Mouse (Mus musculus) frontal cortex, adult (tissue): ENCODE measurements around the gene Nup43.
A peak's percentile ranks its signal among the peaks of the same experiment; 100 is the strongest.

Experiments used
- ATAC-seq: cut with Nextera tagmentation; 2 replicates; pipeline ENCODE4 v1.9.2; 2017; ENCODE audit warnings: mild to moderate bottlenecking, moderate library complexity, mixed read lengths; ENCODE audit not compliant: low TSS enrichment

Nup43 gene

GRCm38 (mm10) chr10:7682249-7682648 lies 14.9 kb downstream of the Nup43 start:
- no peak for ATAC-seq

DNA sequence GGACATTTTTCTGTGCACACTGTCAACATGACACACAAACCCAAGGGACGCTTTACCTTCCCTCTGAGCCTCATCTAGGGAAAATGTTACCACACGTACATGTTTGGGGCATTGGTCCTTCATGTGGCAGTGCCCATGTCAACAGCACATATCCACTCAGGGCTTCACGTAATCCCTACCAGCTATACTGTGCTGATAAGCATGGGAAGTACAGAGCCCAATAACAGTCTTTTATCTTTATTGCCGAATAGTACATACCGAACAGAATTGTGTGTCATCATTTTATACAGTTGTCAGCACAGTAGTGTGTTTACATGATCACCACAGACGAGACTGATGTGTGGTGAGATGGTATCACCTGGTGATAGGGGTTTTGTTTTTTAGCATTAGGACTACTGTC lies 19.6 kb downstream of the Nup43 start:
- no peak for ATAC-seq

DNA sequence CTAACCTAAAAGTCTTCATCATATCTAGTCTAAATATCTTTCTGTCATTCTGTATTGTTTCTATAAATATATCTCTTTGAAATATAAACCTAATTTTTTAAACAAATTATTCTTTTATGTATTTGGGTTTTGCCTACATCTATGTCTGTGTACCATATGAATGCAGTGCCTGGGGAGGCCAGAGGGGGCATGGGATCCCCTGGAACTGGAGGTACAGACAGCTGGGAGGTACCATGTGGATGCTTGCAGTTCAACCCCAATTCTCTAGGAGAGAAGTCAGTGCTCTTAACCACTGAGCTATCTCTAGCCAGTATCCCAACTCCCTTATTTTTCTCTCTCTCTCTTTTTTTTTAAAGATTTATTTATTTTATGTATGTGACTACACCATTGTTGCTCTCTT lies 28.0 kb downstream of the Nup43 start:
- no peak for ATAC-seq

DNA sequence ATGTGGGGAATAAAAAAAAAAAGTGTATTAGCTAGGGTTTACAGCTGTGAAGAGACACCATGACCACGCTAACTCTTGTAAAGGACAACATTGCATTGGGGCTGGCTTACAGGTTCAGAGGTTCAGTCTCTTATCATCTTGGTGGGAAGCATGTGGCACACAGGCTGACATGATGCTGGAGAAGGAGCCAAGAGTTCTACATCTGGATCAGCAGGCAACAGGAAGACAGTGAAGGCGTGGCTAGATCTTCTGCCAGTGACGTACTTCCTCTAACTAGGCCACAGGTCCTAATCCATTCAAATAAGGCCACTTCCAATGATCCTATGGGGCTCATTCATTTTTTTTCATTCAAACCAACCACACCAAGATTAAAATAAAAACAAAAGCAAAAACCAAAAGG lies 32.8 kb downstream of the Nup43 start:
- ATAC-seq: no peak

- ATAC-seq: peak; percentile 44; the same call in 1 of the 2 replicates
Measured at GRCm38 (mm10) chr10:7702586-7702985, 35.3 kb downstream of the Nup43 start.

DNA sequence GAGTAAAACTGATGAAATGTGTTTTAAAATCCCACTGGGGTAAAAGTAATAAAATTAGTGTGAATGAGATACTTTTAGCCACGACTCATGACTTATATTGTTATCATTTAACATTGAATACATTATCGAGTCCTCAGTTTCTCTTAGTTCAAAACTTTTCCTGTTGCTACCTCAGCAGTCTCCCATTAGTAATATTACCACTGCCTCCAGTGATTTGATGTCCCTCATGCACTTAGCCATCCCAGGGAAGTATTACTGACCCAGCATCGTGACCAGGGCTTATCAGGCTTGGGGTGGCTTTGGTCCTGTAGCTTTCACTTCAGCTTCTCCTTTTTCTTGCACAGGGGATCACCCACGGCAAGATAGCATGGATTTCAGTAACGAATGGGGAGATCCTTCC lies 42.8 kb downstream of the Nup43 start:
- no peak for ATAC-seq

DNA sequence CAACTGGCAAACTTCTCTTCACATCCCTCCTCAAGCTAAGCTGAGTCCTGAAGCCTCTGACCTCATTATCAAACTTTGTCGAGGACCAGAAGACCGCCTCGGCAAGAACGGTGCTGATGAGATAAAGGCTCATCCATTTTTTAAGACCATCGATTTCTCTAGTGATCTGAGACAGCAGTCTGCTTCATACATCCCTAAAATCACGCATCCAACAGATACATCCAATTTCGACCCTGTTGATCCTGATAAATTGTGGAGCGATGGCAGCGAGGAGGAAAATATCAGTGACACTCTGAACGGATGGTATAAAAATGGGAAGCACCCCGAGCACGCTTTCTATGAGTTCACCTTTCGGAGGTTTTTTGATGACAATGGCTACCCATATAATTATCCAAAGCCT lies 45.2 kb downstream of the Nup43 start:
- ATAC-seq: no peak

GRCm38 (mm10) chr10:7715056-7715455 lies 47.8 kb downstream of the Nup43 start:
- no peak for ATAC-seq

DNA sequence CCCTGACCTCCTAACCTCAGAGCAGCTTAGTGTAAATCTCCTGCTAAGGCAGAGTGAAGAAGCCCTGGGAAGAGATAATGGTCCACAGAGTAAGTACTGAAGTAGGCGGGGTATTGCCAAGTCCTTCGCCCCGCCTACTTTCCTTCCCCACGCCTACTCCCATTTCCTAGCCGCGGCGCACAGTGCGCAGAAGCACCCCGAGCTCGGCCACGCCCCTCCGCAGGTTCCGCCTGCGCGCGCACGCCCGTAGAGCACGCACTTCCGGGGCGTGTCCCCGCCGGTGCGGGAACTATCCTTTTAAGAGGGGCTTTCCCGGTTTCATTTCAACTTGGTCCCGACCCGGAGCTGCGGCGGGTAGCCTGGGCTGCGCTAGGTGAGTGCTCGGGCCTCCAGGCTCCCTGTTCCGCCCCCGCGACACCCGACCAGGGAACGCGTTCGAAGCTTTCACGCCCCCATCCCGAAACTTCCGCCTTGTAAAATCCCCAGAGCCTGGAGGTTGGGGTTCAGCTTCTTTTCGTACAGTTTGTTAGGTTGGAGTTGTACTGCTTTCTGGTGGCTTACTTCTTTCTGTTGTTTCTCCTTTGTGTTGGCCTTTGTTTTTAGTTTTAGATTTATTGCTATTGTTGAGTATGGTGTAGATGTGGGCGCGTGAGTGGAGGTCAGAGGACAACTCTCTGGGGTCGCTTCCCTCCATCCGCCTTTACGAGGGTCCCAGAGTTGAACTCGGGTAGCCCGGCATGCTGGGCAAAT lies 58.6 kb downstream of the Nup43 start, which contains the start of gene Katna1:
Gene Katna1 (plus strand): TSS at position 250 of the 750 bp plus-strand sequence.
- peak; percentile 98 for ATAC-seq

DNA sequence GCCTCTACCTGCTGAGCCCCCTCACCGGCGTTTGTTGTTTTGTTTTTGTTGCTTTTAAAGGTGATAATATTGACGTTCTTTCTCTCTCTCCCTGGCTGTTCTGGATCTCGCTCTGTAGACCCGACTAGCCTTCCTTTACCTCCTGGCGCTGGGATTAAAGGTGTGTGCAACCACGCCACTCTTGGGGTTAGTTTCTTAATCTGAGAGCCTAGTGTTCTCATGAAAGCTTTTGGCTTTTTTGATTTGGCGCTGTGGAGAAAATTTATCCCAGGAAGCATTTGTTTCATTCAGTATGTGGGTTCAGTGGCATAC lies 59.2 kb downstream of the Nup43 start:
- no peak for ATAC-seq

DNA sequence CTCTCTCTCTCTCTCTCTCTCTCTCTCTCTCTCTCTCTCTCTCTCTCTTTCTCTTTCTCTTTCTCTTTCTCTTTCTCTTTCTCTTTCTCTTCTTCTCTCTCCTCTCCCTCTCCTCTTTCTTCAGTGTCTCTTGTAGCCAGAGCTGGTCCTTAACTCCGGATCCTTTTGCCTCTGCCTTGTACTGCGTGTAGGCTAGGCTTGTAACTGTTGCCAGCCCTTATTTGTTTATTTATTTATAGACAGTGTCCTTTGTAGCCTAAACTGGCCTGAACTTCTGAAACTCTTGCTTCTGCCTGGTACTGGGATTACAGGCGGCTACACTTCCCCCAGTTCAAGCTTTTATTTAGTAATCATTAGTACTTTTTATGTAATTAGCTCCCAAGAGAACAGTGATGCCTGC lies 59.7 kb downstream of the Nup43 start:
- no peak for ATAC-seq
